Mouse (Mus musculus): ENCODE results near the gene Dock1. TPM values are rescaled to one million over a fixed set of nuclear protein-coding genes. Genes with fewer than 3 reads are reported as not detected.

Gene Dock1
- polyA plus RNA-seq (2014; fragmentation: Illumina TruSeq; extraction: RNeasy Lipid Tissue Mini Kit (QIAGEN cat#74804); ENCODE audit: insufficient read depth, low read depth, low replicate concordance), result 10.1 TPM

DNA sequence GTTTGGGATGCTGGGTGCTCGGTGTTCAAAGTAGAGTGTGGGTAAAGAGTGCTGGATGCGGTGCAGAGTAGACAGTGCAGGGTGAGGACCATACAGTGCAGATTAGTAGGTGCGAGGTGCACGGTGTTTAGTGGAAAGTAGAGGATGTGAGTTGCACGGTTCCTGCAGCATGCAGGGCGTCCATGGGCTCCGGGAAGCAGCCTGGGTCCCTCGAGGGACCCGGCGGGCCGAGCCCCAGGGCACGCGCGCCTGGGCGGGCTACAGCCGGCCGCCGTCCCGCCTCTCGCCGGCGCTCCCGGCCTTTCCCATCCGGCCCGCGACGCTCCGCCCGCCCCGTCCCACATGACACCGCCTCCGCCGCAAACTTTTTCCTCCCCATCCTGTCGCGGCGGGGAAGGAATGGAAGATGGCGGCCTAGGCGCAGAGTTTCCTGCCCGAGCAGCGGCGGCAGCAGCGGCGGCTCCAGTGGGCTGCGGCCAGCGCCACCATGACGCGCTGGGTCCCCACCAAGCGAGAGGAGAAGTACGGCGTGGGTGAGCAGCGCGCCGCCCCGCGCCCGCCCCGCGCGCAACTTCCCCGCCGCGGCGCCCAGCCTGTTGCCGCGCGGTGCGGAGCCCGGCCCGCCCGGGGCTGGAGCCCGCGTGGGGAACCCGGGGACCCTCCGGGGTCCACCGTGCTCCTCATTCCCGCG lies at the start of gene Dock1:
Gene Dock1, plus strand, starts transcription at position 343 of the 691 bp plus-strand sequence.

DNA sequence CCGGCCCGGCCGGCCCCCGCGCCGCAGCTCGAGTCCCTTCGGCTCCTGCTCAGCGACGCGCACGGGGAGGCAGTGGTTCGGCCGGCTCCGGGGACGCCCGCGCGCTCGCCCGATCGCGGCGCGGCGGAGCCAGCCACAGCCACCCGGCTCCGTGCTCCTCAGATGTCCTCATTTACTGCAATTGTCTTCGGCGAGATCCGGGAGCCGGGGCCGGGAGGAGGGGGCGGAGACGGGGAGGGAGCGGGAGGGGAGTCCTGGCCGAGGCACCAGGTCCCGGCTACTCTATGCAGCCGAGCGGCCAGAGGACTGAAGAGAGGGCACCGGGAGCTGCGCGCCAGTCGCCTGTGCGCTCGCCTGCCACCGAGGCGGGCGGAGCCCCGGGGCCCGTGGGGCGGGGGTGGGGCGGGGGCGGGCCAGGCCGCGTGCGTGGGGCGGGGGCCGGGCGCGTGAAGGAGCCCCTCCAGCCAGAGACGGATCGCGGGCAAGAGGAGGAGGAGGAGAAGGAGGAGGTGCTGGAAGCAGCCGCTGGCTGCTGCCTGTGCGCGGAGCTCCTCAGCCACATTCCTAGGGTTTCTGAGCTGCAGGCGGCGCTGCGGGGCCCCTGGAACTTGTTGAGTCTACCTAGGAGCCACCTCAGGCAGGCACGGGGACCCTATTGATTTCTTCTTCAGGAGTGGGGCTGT lies 267.6 kb downstream of the Dock1 start, which contains the start of gene Fam196a:
Gene Fam196a, minus strand, starts transcription at position 504 of the 683 bp plus-strand sequence.

All from lung, adult 10 weeks (tissue).